Mouse (Mus musculus) G1E-ER4 (cell line): Measurements from ENCODE around the gene Tbc1d22b. TPM values are rescaled to one million over a fixed set of nuclear protein-coding genes. Genes with fewer than 3 reads are reported as not detected.

ENCODE experiments used
- GATA1 ChIP-seq: IDR thresholded peaks from one replicate; pipeline ENCODE4 v1.8.0; 2012; ENCODE audit warnings: low read length, inconsistent platforms
- polyA plus RNA-seq: library from polyadenylated mRNA; stranded (reverse); fragments of >175 nt; gene quantifications from 2 replicates; pipeline ENCODE4 v1.2.3, GENCODE M21; 2012

Gene Tbc1d22b
- polyA plus RNA-seq, 1 experiment, result 21.5 TPM

DNA sequence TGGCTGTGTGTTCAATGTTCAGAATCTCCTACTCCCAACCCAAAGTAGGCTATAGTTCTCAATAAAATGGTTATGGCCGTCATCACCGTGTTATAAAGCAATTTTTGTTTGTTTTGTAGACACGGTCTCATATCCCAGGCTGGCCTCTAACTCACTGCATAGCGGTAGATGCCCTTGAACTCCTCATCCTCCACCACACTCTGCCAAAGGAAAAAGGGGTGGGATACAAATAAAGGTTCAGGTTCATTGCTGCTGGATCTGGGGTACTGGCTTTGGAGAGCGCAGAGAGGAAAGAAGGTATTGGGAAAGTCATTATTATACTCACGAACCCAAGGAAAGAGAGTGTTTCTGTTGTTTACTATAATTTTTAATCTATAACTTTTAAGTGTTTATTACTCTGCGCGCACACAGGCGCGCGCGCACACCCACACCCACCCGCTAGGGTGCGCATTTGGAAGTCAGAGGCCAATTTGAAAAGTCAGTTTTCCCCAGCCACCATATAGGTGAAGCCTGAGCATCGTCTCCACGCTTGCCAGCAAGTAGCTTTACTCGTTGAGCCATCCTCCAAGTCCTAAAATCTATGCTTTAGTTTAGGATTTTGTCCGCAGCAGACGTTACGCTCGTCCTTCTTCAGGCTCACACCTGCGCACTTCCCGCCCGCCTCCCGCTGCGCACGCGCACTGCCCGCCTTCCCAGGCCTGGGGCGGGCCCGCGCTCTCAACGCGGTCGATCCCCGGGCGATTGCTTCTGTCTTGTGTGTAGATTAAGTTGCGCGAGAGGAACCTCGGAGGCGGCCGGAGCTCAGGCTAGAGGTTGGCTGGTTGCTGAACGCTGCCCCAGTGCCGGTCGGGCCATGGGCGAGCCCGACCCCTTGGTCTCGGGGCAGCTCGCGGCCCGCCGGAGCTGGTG lies 64.8 kb downstream of the Tbc1d22b start, which contains the start of the genes Rnf8 and Gm28043:
Rnf8 (plus strand) TSS at position 676 of the 909 bp plus-strand sequence.
Gm28043 (plus strand) TSS at position 762 of the 909 bp plus-strand sequence.
- TF ChIP-seq GATA1, result no peak

DNA sequence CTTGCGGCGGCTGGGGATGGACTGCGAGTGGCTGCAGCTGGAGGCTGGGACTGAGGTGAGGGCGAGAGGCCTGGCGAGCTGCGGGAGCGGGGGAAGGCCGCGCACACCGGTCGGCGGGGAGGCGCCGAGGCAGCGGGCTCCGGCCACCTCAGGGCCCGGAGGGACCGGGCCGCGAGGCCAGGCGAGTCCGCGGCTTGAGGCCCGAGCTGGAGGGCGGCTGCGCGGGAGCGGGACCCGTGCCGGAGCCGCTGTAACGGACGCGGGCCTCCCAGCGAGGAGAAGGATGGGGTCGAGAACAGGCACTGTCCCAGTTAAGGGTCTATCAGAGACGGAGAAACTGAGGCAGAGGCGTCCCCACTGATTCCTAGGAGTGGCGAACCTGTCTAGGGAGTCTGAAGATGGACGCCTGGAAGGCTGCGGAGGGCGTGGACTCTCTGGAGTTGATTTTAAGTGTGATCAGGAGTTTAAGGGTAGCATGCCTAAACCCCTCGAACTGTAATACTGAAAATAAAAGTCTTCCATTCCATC lies 65.5 kb downstream of the Tbc1d22b start:
- no peak for TF ChIP-seq GATA1

DNA sequence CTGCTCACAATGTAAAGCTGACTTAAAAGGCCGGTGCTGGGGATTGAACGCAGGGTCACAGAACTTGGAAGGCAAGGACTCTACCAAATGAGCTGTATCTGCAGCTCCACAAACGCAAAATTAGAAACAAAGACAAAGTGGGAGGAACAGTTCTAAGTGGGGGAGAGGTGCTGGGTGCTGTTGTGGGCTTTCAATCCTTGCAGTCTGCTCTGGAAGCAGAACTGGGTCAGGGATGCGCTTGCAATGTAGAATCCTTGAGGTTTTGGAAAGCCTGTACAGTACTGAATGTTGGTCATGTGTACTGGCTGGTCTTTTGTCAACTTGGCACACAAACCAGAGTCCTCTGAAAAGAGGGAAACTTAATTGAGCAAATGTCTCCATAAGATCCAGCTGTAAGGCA lies 66.0 kb downstream of the Tbc1d22b start:
- TF ChIP-seq GATA1, result no peak

DNA sequence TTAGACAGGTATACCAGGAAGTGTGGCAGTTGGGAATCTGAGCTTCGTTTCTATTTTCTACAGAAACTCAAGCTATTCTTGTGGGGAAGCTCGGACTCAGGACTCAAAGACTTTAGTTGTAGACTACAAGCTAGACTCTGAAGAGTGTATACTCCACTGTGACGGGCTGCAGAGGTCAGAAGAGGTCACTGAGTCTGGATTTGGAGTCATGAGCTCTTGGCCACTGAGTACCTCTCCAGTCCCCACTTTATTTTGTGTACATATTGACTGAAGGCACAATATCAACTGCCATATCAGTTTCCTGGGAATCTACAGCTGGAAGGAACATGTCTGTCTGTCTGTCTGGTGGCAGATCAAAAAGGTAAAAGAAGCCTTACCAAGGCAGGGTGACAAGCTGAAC lies 69.6 kb downstream of the Tbc1d22b start:
- no peak for TF ChIP-seq GATA1

DNA sequence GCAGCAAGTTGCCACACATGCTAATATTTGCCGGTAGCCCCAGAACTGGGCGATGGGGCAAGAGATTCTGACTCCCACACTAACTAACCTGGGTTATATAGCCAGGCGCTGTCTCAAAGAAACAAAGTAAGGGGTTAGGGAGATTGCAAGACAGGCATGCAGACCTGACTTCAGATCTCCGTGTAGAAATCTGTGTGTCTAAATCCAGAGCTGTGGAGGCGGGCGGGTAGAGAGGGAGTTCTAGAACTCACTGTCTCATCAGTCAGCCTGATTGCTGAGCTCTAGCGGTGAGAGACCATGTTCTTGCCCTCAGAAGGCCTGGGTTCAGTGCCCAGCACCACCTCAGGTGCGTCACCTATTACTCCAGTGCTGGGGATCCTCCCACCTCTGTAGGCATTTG lies 73.9 kb downstream of the Tbc1d22b start:
- TF ChIP-seq GATA1, result no peak

DNA sequence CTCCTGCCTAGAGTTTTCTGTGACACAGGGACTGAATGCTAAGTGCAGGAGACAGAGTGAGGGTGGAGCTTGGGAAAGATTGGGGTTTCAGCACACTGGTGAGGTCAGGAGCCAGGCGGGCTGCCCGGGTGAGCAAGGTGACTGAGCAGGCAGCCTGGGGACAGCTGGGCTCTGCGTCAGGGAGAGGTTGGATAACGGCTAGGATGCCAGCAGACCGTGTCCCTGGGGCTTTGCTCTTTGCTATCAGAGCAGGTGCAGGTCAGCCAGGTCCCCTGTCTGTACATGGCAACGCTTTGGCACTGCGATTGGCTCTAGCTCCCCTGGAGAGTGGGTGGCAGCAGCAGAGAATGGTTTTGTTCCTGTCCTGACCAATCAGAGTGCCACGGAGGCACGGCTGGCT lies 77.7 kb downstream of the Tbc1d22b start:
- TF ChIP-seq GATA1, result no peak

DNA sequence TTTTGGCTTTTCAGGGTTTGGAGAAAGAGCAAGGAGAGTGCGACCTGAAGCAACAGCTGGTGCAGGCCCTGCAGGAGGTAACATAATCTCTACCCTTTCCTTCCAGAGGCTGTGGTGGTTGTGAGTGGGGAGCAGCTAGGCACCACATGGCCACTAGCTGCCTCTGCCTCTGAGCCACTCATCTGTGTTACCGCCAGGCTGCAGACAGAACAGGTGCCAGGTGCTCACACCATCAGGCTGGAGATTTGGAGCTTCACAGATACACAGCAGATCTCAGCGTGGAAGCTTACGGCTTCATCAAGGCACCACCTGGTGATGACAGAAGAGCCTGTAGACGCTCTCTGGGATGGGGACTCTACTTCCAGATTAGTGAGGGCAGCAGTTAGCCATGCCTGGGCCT lies 79.4 kb downstream of the Tbc1d22b start:
- no peak for TF ChIP-seq GATA1

DNA sequence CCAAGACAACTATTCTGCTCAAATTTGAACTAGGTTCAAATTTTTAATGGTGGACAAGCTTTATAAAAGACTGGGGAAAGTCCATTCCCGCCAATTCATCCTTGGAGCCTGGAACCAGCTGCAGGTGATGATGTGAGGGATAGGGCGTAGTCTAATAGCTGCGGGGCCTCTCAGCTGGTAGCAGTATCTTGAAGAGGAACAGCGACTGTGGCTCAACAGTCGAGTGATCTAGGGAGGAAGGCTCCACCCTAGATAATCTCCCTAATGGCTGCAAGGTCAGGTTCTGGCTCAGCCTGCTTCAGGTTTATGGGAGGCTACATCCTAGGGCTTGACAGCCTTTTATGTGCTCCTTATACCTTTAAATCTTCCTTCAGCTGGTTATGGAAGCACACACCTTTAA lies 80.0 kb downstream of the Tbc1d22b start:
- TF ChIP-seq GATA1, result no peak

DNA sequence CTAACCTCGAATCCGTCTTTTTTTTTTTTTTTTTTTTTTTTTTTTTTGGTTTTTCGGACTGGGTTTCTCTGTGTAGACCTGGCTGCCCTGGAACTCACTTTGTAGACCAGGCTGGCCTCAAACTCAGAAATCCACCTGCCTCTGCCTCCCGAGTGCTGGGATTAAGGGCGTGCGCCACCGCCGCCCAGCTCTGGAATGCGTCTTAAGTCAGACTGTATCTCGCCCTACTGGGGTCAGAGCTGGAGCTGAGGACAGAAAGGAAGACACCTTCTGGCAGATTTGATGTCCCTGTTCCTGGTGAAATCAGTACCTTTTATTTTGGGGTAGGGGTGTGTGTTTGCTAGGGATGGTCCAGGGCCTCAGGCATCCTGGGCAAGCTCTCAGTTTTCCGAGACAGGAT lies 82.7 kb downstream of the Tbc1d22b start:
- no peak for TF ChIP-seq GATA1

DNA sequence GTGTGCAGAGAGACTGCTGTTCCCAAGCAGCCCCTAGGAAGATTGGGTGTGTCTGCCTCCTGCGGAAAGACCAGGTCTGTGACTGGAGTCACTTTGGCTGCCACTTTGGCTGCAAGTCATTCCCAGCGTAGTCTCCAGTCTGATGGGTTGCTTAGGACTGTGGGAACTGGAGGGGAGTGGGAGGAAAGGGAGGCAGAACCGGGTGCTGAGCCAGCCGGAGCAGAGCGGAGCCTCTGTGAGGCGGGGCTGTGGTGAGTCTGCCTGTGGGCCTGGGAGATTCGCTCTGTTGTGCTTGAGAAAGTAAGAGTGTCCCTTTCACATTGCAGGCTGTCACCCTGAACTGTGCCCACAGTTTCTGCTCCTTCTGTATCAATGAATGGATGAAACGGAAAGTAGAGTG lies 85.9 kb downstream of the Tbc1d22b start:
- no peak for TF ChIP-seq GATA1

DNA sequence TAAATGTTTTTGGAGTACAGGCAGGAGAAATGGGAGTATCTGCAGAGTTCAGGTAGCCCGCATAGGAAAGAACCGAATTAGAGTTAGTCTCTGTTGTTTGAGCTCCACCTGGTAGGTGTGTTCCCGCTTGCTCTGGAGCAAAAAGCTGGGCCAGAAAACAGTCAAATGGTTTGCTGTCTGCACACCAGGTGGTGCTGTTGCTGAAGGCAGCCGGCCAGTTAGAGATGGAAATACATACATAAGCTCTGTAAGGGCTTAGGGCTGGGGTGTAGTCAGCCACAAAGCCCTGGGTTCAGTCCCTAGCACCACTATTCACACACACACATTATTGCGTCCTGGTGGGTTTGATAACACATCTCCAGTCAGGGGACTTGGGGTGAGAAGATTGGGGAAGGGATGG lies 86.5 kb downstream of the Tbc1d22b start:
- no peak for TF ChIP-seq GATA1

DNA sequence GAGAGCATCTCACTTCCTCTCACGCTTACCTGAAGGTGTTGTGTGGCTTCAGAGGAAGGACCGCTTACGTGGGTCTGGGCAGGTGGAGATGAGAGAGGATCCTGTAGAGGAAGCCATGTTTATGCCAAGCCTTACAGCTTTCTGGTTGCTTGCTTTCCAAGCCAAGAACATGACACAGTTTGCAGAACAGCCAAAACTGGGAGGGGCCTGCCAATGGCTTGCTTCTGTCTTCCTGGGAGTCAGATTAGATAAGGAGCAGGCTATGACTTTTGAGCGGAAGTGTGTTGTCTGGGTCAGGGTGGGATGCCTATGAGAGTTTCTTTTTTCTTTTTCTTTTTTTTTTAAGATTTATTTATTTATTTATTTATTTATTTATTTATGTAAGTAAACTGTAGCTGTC lies 87.8 kb downstream of the Tbc1d22b start:
- TF ChIP-seq GATA1, result no peak

DNA sequence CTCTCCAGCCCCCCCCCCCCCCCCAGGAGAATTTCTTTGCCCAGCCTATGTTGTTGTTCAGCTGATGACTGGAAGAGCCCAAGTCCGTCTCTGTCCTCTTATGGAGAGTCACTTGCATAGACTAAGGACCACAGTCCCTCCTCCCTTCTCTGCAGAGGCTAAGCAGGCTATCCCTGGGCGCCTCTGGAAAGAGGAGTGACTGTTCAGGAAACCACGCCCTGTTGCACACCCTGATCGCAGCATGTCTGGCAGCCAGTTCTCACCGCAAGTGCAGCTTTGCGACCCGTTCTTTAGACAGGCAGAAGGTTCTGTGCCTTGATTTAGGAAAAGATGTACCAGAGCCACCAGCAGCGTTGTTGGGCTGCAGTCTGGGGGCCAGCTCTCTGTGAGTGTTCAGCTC lies 88.3 kb downstream of the Tbc1d22b start:
- TF ChIP-seq GATA1, result no peak

DNA sequence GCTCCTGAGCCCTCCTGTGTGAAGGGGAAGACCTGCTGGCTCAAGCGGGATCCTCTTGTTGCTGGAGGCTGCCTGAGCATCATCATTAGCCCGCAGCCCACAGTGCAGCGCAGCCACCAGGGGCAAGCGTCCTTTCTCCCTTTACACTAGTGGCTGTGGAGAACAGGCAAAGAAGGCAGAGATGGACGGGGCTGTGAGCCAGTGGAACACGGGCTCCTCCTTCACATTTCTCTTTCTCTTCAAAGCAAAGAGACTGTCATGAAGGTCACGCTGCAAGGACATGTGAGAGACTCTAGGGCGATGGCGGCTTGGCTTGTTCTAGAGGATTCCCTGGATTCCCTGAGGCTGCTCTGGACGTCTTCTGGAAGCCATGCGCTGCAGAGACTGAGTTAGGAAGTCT lies 91.4 kb downstream of the Tbc1d22b start:
- no peak for TF ChIP-seq GATA1

DNA sequence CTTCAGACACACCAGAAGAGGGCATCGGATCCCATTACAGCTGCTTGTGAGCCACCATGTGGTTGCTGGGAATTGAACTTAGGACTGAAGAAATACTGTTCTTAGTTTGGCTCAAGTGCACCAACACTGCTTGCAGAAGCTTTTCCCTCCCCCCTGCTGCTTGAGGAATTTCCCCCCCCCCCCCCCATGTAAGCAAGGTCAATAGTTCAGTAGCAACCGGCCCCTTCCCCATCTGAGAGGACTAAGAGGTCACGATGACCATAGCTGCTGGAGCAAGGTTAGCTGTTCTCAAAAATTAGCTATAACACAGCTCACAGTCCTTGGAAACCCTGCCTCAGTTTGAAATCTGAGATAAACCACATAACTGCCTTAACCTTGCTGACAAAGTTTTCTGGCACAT lies 92.6 kb downstream of the Tbc1d22b start:
- TF ChIP-seq GATA1, result no peak

Other genes with a start within 250 kb of the Tbc1d22b start
- gene Pi16, start 232.1 kb upstream of the Tbc1d22b start, polyA plus RNA-seq, result 3.1 and 3.4 TPM in 2 replicates
- 151 and 182 TPM in 2 replicates for gene Mtch1, start 201.9 kb upstream of the Tbc1d22b start, polyA plus RNA-seq
- 0.39 TPM in 1 of 2 replicates, not detected in the other for gene Fgd2, start 188.9 kb upstream of the Tbc1d22b start, polyA plus RNA-seq
- gene Pim1, start 59.0 kb upstream of the Tbc1d22b start, polyA plus RNA-seq, result 96.2 and 112 TPM in 2 replicates
- gene Gm17657, start 147 bp upstream of the Tbc1d22b start, polyA plus RNA-seq, result not detected in 2 replicates
- not detected in 2 replicates for gene Tmem217, start 2.6 kb downstream of the Tbc1d22b start, polyA plus RNA-seq
- gene Rnf8, start 65.0 kb downstream of the Tbc1d22b start, polyA plus RNA-seq, result 16.7 and 24.3 TPM in 2 replicates
- gene Gm28043, start 65.1 kb downstream of the Tbc1d22b start, polyA plus RNA-seq, result 0.18 and 0.26 TPM in 2 replicates
- 78.6 and 86.6 TPM in 2 replicates for gene Cmtr1, start 110.8 kb downstream of the Tbc1d22b start, polyA plus RNA-seq
- 4.5 and 14.4 TPM in 2 replicates for gene Ccdc167, start 167.3 kb downstream of the Tbc1d22b start, polyA plus RNA-seq